Mouse (Mus musculus) B cell, adult 2 months (primary cell): Measurements from ENCODE around the gene Wbp1.

Experiments used
- DNase-seq, 2 experiments: peaks; one replicate each; pipeline ENCODE4 v3.0.0; 2022

The Wbp1 gene

DNA sequence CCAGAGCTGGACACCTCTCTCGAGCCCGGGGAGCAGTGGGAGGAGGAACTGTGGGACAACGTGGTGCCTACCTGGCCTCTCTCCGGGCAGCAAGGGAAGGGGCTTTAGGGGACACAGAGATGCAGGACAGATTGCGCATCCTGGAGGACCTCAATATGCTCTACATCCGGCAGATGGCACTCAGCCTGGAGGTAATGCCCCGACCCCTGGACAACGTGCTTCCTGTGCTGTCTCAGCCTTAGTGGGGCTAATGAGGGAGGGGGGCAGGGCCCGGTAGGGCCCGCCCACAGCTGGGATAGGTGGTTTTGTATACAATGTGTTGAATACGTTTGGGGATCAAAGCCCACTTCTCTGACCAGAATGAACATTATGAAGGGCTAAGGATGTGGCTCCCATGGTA, 16.7 kb upstream of the Wbp1 start:
- DNase-seq = no peak

DNA sequence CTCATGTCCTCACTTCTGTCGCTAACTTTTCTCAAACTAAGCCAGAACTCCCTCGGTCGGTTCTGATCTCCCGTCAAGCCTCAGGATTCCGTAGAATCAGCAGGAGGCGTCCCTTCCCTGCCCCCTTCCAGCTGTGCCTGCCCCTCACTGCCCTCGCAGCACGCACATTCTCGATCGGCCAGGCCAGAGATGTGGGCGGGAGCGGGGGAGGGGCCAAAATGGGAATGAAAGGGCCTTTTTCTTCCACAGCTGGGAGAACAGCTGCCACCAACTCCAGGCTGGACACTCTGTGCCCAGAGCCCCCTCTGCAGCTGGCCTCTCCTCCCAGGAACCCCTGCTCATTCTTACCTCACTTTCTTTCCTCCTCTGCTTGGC, 16.2 kb upstream of the Wbp1 start:
- no peak for DNase-seq

DNA sequence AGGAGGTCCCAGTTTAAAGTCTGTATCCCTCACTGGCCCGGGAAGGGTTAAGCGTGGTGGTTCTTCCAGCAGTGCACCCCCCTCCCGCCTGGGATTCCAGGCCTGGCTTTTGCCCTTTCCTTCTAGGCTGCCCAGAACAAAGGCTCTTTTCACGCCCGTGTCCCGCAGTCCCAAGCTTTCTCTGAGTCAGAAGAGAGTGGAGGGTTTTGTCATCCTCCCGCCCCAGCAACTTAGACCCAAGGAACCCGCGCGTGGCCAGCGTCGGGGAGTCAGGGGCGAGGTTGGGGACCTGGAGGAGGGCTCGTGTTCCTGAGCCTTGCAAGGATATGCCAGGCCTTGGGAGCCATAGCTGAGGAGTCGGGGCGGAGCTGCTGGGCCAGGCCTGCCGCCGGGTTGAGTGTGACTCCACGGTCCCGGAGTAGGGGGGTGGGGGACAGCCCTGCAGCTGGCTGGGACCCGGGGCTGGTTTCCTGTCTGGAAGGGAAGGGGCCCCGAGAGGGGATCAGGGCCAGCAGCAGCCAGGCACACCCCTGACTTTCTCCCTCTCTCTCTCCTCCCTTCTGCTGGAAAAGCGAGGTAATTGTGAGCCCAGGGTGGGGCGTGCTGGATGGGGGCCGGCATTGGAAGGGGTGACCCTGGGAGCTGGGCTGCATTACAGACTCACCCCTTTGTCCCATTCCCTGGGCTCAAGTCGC, 15.7 kb upstream of the Wbp1 start:
- DNase-seq = no peak

DNA sequence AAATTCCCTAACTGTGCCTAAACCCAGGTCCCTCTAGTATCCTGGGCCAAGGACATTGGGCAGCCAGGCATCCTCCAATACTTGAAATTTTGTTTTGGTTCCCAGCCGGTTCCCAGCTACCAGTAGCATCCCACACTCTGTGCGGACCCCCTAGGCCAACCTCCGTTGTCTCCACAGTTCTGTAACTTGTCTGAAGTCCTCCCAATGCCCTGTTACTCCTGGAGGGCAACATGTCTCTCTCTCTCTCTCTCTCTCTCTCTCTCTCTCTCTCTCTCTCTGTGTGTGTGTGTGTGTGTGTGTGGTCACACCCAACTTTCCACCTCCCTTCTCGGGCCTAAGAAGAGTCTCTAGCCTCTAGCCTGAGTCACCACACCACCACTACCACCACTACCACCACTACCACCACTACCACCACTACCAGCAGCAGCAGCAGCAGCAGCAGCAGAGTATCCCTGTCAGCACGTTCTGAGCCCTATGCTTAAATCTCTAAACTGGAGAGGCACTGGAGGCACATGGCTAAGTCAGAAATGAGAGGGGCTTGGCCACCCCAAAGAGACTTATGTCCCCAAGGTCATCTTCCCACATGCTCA, 15.0 kb upstream of the Wbp1 start:
- no peak for DNase-seq

DNA sequence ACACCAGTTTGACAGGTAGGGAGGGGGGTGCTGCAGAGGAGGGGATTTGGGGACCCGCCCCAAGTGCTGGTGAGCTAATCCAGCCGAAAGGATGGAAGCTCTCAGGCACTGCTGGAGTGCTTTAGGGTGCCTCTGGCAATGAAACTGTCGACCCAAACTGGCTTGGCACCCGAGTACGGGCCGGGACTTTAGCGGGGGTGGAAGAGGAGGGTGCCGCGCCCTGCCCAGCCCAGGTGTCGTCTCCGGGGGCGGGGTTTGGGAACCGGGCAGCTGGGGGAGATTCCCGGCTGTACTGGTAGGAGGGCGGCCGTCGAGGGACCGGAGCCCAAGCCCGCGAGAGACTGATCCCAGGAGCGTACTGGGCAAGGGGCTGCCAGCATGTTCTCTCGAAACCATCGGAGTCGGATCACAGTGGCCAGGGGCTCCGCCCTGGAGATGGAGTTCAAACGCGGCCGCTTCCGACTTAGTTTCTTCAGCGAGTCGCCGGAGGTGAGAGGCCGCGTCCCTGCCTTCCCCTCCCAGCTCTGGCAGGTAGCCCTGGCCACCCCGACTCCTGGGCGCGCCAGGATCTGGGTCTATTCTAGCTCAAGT, 14.3 kb upstream of the Wbp1 start:
- no peak for DNase-seq

DNA sequence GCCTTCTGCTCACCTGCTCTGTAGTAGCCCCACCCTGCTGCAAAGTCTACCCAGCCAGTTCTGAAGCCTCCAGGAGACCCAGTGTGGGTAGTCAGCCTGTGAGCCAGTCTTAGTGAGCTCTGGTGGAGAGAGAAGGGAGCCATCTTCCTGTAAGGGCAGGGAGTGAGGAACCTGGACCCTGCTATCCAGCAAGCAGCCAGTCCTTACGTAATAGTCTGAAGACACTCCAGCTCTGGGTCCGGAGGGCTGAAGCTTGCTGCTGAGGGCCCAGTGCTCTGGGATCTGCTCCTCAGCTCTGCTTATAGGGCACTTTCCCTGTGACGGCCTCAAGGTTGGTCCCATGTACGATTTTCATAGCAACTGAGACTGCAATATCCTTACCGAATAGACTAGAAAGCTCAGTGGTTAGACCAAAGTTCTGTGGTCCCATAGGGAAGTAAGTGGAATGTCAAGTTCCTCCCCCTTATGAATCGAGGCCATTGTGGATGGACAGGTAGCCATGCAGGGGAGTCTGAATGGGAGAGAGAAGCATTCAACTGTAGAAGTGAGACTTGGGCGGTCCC, 13.7 kb upstream of the Wbp1 start, which contains the start of gene Rtkn:
Rtkn (plus strand) TSS at position 513 of the 563 bp plus-strand sequence.
- DNase-seq = no peak

DNA sequence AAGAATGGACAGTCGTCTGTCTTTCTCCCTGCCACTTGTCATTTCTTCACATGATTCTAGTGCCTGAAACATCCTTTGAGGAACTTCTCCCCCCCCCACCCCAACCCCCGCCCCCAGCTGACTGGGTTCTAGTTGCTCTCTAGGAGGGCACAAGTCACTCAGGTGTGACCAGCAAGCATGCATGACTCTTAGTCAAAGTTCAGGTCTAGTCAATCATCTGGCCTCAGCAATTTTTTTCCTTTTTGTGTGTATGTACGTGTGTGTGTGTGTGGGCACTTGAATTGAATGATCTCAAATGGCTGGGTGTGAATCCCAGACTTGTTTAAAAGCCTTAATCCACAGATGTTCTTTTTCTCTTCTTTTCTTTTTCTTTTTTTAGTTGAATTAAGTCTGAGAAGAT, 12.9 kb upstream of the Wbp1 start:
- DNase-seq = no peak

DNA sequence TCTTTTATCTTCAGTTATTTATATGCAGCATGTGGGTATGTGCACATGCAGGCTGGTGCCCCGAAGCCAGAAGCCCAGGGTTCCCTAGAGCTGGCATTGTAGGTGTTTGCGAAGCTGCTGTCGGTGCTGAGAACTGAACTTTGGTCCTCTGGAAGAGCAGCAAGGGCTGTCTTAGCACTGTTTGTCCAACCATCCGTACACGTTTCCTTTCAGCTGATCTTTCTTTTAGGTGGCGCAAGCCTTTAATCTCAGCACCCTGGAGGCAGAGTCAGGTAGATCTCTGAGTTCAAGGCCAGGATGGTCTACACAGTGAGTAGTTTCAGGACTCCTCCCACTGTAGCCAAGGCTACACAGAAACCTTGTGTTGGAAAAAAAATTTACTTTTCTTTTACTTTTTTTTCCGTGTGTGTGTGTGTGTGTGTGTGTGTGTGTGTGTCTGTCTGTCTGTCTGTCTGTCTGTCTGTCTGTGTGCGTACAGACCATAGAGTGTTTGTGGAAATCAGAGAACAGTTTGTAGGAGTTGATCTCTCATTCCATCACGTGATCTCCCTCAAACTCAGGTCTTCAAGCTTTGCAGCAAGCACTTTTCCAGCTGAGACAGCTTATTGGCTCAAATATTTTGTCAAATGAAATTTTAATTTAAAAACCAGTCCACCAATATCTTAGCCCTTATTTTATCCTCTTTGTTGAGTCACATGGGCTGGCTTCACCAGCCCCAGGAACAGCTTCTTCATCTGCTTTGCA, 11.0 kb upstream of the Wbp1 start:
- DNase-seq = no peak

DNA sequence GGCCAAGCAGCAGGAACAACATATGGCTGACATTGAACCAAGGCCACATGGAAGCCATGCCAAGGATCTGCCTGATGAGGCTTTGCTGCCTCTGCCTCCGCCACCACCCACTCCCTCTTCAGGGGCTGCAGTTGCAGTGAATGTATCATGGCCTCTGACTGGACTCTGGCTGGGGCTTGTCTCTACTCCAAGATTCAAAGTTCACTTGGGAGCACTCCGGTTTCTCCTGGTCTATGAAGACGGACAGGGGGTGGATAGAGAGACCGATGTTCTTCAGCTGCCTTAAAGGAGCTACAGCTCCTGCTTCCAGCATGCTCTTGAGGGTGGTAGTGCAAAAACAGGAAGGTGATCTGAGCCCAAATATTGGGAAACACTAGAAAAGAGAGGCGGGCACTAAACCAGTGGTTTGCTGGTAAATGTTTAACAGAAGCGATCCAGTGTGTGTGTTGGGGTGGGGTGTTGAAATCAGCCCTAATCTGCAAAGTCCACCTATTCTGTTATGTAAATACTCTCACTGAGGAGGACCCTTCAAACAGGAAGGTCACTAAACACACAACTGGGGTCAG, 10.2 kb upstream of the Wbp1 start:
- no peak for DNase-seq

DNA sequence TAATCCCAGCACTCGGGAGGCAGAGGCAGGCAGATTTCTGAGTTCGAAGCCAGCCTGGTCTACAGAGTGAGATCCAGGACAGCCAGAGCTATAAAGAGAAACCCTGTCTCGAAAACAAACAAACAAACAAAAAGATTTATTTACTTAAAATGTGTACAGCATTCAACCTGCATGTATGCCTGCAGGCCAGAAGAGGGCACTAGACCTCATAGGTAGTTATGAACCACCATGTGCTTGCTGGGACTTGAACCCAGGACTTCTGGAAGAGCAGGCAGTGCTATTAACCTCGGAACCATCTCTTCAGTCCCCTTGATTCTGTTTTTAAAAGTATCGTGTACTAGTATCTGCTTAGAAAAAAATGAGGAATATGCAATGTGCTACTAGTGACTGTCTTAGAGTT, 6.1 kb upstream of the Wbp1 start:
- no peak for DNase-seq

DNA sequence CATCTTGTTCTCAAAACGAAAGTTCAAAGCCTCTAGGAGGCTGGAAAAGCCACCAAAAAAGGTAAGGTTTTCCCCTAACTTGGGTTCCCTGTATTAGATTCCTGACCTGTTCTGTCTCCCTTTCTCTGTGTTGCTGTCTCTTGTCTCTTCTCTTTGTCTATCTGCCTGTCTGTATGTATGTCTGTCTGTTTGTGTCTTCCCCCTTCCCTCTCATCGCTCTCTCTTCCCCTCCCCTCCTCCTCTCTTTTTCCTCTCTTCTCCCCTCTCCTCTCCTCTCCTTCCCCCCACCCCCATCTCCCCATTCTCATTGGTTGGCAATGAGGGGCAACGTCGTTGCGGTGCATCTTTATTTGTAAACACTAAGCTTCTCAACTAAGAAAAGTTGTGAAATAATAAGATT, 4.0 kb upstream of the Wbp1 start, which contains the start of gene Ino80b:
Ino80b (minus strand) TSS at position 101 of the 400 bp plus-strand sequence.
- DNase-seq = no peak

DNA sequence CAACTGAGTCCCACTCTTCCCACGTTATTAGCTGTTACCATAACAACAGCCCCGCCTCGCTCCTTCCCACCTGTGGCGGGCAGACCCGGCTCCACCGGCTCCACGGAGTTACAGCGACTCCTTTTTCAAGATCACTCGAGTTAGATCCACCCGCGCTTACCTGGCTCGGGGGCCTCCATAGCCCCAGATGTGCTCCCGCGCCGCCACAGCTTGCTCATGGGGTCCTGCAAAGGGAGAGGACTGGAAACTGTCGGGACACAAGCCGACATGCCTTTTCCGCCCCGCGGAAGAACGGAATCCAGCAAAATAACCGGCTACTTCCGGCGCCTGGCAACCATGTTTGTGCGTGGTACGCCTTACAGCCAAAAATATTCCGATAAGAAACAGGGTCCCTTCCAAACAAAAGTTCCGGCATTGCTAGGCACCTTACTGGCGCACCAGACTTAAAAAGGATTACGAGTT, 3.5 kb upstream of the Wbp1 start:
- DNase-seq = peak; percentile 94 to 95

DNA sequence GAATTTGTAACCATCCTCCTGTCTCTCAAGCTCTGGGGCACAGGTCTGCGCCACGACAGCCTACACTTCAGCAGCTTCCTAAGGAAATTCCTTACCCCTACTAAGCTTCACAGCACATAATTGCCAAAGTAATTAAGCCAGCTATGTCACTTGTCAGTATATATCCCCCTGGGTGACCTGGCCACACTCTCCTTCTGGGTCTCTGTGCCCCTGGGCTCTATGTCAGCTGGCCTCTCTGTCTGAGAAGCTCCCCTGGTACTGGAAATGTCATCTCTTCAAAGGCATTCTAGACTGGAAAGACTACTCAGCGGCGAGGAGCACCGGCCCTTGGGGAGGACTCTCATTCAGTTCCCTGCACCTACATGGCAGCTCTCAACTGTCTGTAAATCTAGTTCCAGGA, 1.6 kb upstream of the Wbp1 start:
- no peak for DNase-seq

DNA sequence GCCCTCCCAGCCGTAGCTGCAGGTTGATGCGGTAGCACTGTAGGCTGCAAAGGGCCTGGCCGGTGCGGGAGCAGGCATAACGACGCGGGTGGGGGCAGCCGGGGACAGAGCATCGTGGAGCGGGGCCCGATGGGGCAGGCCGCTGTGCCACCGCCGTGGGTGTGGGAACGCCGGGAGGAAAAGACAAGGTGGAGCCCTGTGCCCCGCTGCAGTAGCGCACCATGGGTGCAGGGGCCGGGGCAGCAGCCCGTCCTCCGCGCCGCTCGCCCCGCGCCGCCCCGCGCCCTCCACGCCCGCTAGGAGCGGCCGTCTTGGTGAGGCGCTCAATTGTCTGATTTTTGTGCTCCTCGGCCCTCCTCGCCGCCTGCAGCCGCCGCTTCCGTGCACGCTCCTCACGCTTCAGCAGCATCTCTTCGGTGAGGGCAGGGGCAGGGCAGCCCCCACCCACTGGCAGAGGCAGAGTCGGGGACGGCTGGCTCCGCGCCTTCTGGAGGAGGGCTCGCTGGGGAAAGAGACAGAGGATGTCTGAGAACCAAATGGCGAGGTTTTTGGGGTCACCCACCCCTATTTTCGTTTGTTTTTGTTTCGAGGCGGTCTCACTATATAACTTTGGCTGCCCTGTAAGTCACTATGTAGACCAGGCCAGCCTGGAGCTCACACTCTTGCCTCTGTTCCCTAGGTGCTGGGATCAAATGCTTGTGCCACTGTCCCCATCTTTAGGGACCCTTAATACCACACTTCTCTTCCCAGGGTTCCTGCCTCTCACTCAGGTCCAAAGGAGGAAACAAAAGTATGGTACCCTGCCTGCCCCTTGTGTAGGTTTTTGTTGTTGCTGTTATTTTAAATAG, 728 bp upstream of the Wbp1 start:
- DNase-seq = peak in 1 of 2 experiments; percentile 26

DNA sequence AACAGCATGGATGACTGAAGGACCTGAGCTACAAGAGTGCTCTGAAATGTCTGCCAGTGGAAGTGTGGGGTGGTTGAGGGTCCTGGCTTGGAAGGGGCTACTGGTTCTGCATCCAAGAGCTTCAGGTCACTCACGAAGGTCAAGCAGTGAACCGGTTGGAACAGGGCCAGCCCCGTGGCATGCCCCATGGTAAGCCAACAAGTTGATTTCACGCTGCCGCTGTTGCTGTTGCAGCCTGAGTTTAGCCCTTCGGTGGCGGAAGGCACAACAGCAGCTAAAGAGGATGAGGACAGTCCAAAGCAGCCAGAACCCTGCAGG, 1.7 kb downstream of the Wbp1 start:
- DNase-seq = no peak

DNA sequence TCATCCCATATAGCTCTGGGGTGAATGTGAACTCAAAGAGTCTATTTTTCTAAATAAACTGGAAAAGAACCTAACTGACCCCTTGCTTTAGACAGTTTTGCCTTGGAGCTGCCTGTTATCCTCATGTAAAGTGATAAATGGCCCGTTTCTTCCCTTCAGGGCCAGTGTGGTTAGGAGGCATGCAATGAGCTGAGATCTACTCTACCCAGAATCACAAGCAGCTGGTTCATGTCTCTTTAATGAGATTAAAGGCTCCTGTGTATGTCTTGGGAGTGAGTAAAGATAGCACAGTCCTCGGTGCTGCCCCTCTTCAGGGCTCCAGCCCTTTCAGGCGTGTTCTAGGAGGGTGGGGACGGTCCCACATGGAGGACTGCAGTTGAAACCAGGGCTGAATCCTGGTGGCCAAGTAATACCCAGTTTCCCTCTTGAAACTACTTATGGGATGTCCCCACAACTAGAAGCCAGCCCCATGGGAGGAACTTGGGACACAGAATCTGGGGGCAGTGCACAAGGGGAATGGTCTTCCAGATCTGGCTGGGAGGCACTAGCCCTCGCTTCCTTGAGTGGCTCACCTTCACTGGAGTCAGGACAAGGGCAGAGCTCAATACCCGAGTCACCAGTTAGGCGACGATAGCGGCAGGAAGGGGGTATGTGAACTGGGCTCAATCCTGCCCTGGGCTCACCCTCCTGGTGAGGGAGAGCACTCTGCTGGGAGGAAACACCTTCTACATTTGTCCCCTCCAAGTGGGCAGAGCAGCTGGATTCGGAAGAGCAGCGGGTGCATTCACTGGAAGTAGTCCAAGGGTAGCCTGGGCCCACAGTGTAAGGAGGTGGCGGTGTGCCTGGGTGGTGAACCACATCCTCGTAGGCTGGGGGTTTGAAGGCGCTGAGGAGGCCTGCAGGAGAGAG, 2.3 kb downstream of the Wbp1 start:
- DNase-seq = no peak

DNA sequence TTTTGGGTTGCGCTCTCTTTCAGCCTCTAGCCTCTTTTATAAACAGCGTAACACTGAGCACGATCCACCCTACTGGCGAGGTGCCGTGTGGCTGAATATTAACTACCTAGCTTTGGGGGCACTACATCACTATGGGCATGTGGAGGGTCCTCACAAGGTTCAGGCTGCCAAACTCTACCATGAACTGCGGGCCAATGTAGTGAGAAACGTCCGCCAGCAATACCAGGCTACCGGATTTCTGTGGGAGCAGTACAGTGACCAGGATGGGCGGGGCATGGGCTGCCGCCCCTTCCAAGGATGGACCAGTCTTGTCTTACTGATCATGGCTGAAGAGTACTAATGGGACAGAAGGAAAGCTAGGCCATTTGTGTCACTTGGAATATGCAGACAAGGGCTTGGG, 3.0 kb downstream of the Wbp1 start:
- DNase-seq = no peak

DNA sequence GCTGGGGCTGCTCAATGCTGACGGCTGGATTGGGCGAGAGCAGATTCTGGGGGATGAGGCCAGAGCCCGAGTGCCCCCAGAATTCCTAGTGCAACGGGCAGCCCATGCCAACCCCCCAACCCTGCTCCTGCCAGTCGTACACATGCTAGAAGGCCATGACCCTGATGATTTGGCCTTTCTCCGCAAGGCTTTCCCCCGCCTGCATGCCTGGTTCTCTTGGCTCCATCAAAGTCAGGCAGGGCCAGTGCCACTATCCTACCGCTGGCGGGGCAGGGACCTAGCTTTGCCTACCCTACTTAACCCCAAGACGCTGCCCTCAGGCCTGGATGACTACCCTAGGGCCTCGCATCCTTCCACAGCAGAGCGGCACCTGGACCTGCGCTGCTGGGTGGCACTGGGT, 3.7 kb downstream of the Wbp1 start:
- no peak for DNase-seq

DNA sequence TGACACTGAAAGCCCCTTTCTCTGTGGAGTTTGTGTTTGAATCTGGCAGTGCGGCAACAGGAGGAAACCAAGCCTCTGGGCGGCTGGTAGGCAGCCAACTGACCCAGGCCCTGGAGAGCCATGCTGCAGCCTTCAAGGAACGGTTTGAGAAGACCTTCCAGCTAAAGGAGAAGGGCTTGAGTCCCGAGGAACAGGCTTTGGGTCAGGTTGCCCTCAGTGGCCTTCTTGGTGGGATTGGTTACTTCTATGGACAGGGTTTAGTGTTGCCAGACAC, 4.3 kb downstream of the Wbp1 start:
- no peak for DNase-seq

DNA sequence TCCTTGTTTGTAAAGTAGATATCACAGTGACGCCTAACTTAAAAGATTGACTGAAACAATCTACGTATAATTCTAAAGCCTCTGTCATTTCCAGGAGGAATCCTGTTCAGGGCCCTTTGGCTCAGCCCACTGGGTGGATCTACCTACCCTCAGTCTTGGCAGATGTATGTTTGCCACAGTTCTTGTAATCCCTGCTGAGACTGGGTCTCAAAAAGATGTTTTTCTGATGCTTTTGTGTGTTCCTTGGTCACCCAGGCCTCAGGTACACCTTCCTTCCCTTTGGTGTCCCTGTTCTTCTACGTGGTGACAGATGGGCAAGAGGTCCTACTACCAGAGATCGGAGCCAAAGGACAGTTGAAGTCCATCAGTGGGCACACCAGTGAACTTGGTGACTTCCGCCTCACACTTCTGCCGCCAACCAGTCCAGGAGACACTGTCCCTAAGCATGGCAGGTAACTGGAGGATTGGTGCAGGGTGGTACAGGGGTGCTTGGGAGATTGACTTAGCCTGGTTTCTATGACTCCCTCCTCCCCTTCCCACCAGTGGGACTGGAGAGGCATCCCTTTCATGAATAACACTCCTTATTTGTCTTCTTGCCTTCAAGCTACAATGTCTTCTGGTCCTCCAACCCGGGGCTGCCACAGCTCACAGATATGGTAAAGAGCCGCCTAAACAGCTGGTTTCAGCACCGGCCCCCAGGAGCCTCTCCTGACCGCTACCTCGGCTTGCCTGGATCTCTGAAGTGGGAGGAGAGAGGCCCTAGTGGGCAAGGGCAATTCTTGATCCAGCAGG, 4.8 kb downstream of the Wbp1 start:
- no peak for DNase-seq
